Mouse (Mus musculus) gastrocnemius, adult 18-20 months (tissue): ENCODE data around the gene Gm21679. TPM values are rescaled to one million over a fixed set of nuclear protein-coding genes. Genes with fewer than 3 reads are reported as not detected.
"Not testable (repeated sequence)": the region's sequence is repeated elsewhere in the genome, so short reads cannot be mapped to it uniquely, and the experiment has no call there.

Experiments
- DNase-seq: peaks from one replicate; pipeline ENCODE4 v3.0.0; 2021; ENCODE audit warnings: low spot score
- long read RNA-seq, 2 experiments: library from polyadenylated mRNA; stranded (forward); transcript quantifications; one replicate each; pipeline ENCODE4 v2.0.0; 2021
- total RNA-seq, 2 experiments: library from RNA; stranded (reverse); gene quantifications; 2 replicates each; pipeline ENCODE4 v1.2.3; 2021

The Gm21679 gene
- not detected for total RNA-seq
- long read RNA-seq, experiment 1: 0 reads
- long read RNA-seq, experiment 2: 0 reads

- DNase-seq: not testable (repeated sequence)
Observed at GRCm38 (mm10) chrY:29683270-29683669, at the start of gene Gm21679. Gm21679 (minus strand) TSS chrY:29683370.
